26 mouse cellular contexts compared by ENCODE assay signal in the genomic region with DNA sequence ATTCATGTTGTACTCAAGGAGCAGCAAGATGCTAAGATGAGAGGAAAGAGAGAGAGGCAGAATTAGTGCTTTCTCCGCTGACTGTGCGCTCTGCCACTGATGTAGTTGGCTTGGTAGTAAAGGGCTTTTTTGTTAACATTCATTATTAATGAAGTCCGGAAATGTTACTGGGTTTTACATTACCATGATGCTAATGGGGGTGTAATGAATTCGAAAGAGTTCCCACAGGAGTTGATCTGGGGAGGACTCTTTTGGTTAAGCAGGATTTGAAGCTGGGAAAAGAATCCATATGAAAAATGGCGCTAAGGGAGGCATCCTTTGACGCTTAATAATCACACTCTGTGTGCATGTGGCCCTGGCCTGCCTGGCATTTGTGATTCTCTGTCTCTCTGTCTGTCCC. TPM values are rescaled to one million over a fixed set of nuclear protein-coding genes. Genes with fewer than 3 reads are reported as not detected.
A peak's percentile ranks its signal among the peaks of the same experiment; 100 is the strongest.
DNase-seq lines count a peak whose midpoint lies in the region; ATAC-seq lines count a peak whose summit lies in the region.
"Had no signal": no experiment of that assay in that cellular context is flagged by ENCODE, and none has a peak within 500 bp of the region (broad histone marks: within the 10 kb centered on the region; RNA-seq: fewer than 3 reads in every experiment).

No protein-coding gene starts in this region.

- peaks cover 36% of the 10 kb centered on the region for H3K36me3 ChIP-seq in forebrain, embryonic 14.5 days (ENCODE audit: control insufficient read depth, insufficient read depth, low read length)
- H3K36me3 ChIP-seq in forebrain, embryonic 10.5 days (replicated peaks) = peaks cover 87% of the 10 kb centered on the region
- peaks cover 46% of the 10 kb centered on the region for H3K36me3 ChIP-seq in midbrain, embryonic 14.5 days (ENCODE audit: control insufficient read depth, insufficient read depth, low read length)
- peaks cover 88% of the 10 kb centered on the region for H3K36me3 ChIP-seq in midbrain, embryonic 10.5 days
- peaks cover 22% of the 10 kb centered on the region for H3K36me3 ChIP-seq in neural tube, embryonic 14.5 days (ENCODE audit: control insufficient read depth, insufficient read depth, low read length)

- peak; percentile 7 for DNase-seq in forebrain, embryonic 14.5 days (ENCODE audit: low spot score)
- no peak for DNase-seq in forebrain, embryonic 10.5 days (ENCODE audit: extremely low spot score, low spot score)
- DNase-seq in midbrain, embryonic 14.5 days = peak; percentile 68
- DNase-seq in midbrain, embryonic 10.5 days (ENCODE audit: low spot score) = no peak
- no peak for DNase-seq in neural tube, embryonic 10.5 days (ENCODE audit: extremely low spot score, low spot score)
- no peak for DNase-seq in kidney, postnatal 14 days
- DNase-seq: adrenal gland, postnatal 10 days; adrenal gland, postnatal 36 days; B cell, adult 2 months; cerebellum, adult 11 months; cerebellum, adult 2 months; cerebellum, adult 9-11 months; cerebellum, postnatal 25 days; gastrocnemius, postnatal 25 days; heart, adult 18-20 months; heart, postnatal 10 days; heart, postnatal 36 days had no signal

- no peaks in the 10 kb centered on the region for H3K4me1 ChIP-seq in forebrain, embryonic 14.5 days (ENCODE audit: control insufficient read depth, insufficient read depth, low read length)
- no peaks in the 10 kb centered on the region for H3K4me1 ChIP-seq in forebrain, embryonic 10.5 days
- no peaks in the 10 kb centered on the region for H3K4me1 ChIP-seq in midbrain, embryonic 14.5 days (ENCODE audit: control insufficient read depth, insufficient read depth, low read length)
- H3K4me1 ChIP-seq in midbrain, embryonic 10.5 days = no peaks in the 10 kb centered on the region
- no peaks in the 10 kb centered on the region for H3K4me1 ChIP-seq in neural tube, embryonic 14.5 days (ENCODE audit: control insufficient read depth, insufficient read depth, low read length)
- H3K4me1 ChIP-seq: forebrain, embryonic 15.5 days; heart, embryonic 12.5 days; hindbrain, embryonic 10.5 days had no signal

- no peak overlapping the region for H3K4me3 ChIP-seq in forebrain, embryonic 14.5 days (ENCODE audit: low read depth, low read length)
- H3K4me3 ChIP-seq in forebrain, embryonic 10.5 days = no peak overlapping the region
- no peak overlapping the region for H3K4me3 ChIP-seq in midbrain, embryonic 14.5 days (replicated peaks; ENCODE audit: low read depth, low read length)
- no peak overlapping the region for H3K4me3 ChIP-seq in midbrain, embryonic 10.5 days
- H3K4me3 ChIP-seq in neural tube, embryonic 14.5 days (ENCODE audit: low read depth, low read length) = no peak overlapping the region
- H3K4me3 ChIP-seq: forebrain, embryonic 15.5 days; heart, embryonic 12.5 days; heart, embryonic 15.5 days; hindbrain, embryonic 10.5 days; hindbrain, embryonic 13.5 days had no signal

- no peak overlapping the region for H3K9ac ChIP-seq in forebrain, embryonic 14.5 days (ENCODE audit: low read length)
- H3K9ac ChIP-seq in midbrain, embryonic 14.5 days (replicated peaks; ENCODE audit: low read length) = no peak overlapping the region
- no peak overlapping the region for H3K9ac ChIP-seq in neural tube, embryonic 14.5 days (replicated peaks; ENCODE audit: low read depth, low read length)
- H3K9ac ChIP-seq: forebrain, embryonic 15.5 days; heart, embryonic 12.5 days; heart, embryonic 15.5 days; hindbrain, embryonic 13.5 days had no signal

- 81% methylated on average over 6 of the region's 6 CpGs for WGBS in forebrain, embryonic 14.5 days
- 92% methylated on average over 6 of the region's 6 CpGs for WGBS in forebrain, embryonic 10.5 days
- 52% methylated on average over 6 of the region's 6 CpGs for WGBS in midbrain, embryonic 14.5 days
- WGBS in midbrain, embryonic 10.5 days = 93% methylated on average over 6 of the region's 6 CpGs
- whole genome bisulfite sequencing in neural tube, embryonic 14.5 days = 56% methylated on average over 6 of the region's 6 CpGs

- no peaks in the 10 kb centered on the region for H3K27me3 ChIP-seq in forebrain, embryonic 14.5 days (replicated peaks; ENCODE audit: control insufficient read depth, insufficient read depth, low read length)
- H3K27me3 ChIP-seq in forebrain, embryonic 10.5 days (ENCODE audit: poor library complexity, severe bottlenecking) = no peaks in the 10 kb centered on the region
- no peaks in the 10 kb centered on the region for H3K27me3 ChIP-seq in midbrain, embryonic 14.5 days (ENCODE audit: control insufficient read depth, insufficient read depth, low read length)
- H3K27me3 ChIP-seq in midbrain, embryonic 10.5 days (ENCODE audit: low read depth, poor library complexity, severe bottlenecking) = no peaks in the 10 kb centered on the region
- no peaks in the 10 kb centered on the region for H3K27me3 ChIP-seq in neural tube, embryonic 14.5 days (ENCODE audit: control insufficient read depth, insufficient read depth, low read length)
- H3K27me3 ChIP-seq: CH12.LX; forebrain, embryonic 15.5 days; heart, embryonic 12.5 days; heart, embryonic 15.5 days; hindbrain, embryonic 13.5 days; Patski had no signal

- H3K27ac ChIP-seq in forebrain, embryonic 14.5 days (ENCODE audit: low read depth, low read length) = no peak overlapping the region
- no peak overlapping the region for H3K27ac ChIP-seq in forebrain, embryonic 10.5 days
- H3K27ac ChIP-seq in midbrain, embryonic 14.5 days (replicated peaks; ENCODE audit: low read depth, low read length) = no peak overlapping the region; the same call in 1 of the 2 replicates
- no peak overlapping the region for H3K27ac ChIP-seq in midbrain, embryonic 10.5 days (replicated peaks)
- no peak overlapping the region for H3K27ac ChIP-seq in neural tube, embryonic 14.5 days (ENCODE audit: low read depth, low read length)
- H3K27ac ChIP-seq: forebrain, embryonic 15.5 days; heart, embryonic 15.5 days; hindbrain, embryonic 10.5 days had no signal

- no peak overlapping the region for H3K4me2 ChIP-seq in forebrain, embryonic 14.5 days (ENCODE audit: low read length)
- H3K4me2 ChIP-seq in midbrain, embryonic 14.5 days (ENCODE audit: low read length) = no peak overlapping the region
- H3K4me2 ChIP-seq in neural tube, embryonic 14.5 days (ENCODE audit: low read depth, low read length) = no peak overlapping the region
- H3K4me2 ChIP-seq: forebrain, embryonic 15.5 days; heart, embryonic 12.5 days; heart, embryonic 15.5 days; hindbrain, embryonic 13.5 days had no signal

- no peak for ATAC-seq in forebrain, embryonic 14.5 days
- ATAC-seq in midbrain, embryonic 14.5 days (ENCODE audit: low FRiP score, low TSS enrichment) = no peak; the same call in 1 of the 2 replicates
- peak; percentile 24; the same call in 1 of the 2 replicates for ATAC-seq in neural tube, embryonic 14.5 days (ENCODE audit: low read depth)
- ATAC-seq: forebrain, embryonic 15.5 days; Patski had no signal

- H3K9me3 ChIP-seq in forebrain, embryonic 14.5 days (replicated peaks; ENCODE audit: control insufficient read depth, low read length) = no peaks in the 10 kb centered on the region
- H3K9me3 ChIP-seq in forebrain, embryonic 10.5 days = no peaks in the 10 kb centered on the region; the same call in 1 of the 2 replicates
- H3K9me3 ChIP-seq in midbrain, embryonic 14.5 days (ENCODE audit: control insufficient read depth, low read length) = no peaks in the 10 kb centered on the region
- peaks cover 8% of the 10 kb centered on the region for H3K9me3 ChIP-seq in midbrain, embryonic 10.5 days (replicated peaks)
- H3K9me3 ChIP-seq in neural tube, embryonic 14.5 days (ENCODE audit: control insufficient read depth, low read length) = no peaks in the 10 kb centered on the region
- H3K9me3 ChIP-seq: forebrain, embryonic 15.5 days; G1E; heart, embryonic 15.5 days; hindbrain, embryonic 13.5 days had no signal

RNA-seq across cellular contexts. Expression of a gene that starts 32.2 kb away (rescaled TPM):
- 28.9 and 29.5 TPM in 2 replicates for polyA plus RNA-seq in forebrain, embryonic 14.5 days (2014; fragmentation: Nextera tagmentation; extraction: Ambion mirVana)
- 17.3 and 19.3 TPM in 2 replicates for polyA plus RNA-seq in forebrain, embryonic 10.5 days (2016; fragmentation: Nextera tagmentation; extraction: Ambion mirVana)
- polyA plus RNA-seq in midbrain, embryonic 14.5 days (2014; fragmentation: Nextera tagmentation; extraction: Ambion mirVana) = 41.7 and 46.4 TPM in 2 replicates
- 15.4 and 16.6 TPM in 2 replicates for polyA plus RNA-seq in midbrain, embryonic 10.5 days (2016; fragmentation: Nextera tagmentation; extraction: Ambion mirVana)
- polyA plus RNA-seq in neural tube, embryonic 14.5 days (2014; fragmentation: Nextera tagmentation; extraction: Ambion mirVana) = 38.1 and 39.6 TPM in 2 replicates

RNA-seq across cellular contexts. Expression of a gene that starts 48.4 kb away (rescaled TPM):
- polyA plus RNA-seq in forebrain, embryonic 14.5 days (2014; fragmentation: Nextera tagmentation; extraction: Ambion mirVana) = 31.2 and 31.3 TPM in 2 replicates
- 51.5 and 52.7 TPM in 2 replicates for polyA plus RNA-seq in forebrain, embryonic 10.5 days (2016; fragmentation: Nextera tagmentation; extraction: Ambion mirVana)
- 18.7 and 33.1 TPM in 2 replicates for polyA plus RNA-seq in midbrain, embryonic 14.5 days (2014; fragmentation: Nextera tagmentation; extraction: Ambion mirVana)
- 46.6 and 48.9 TPM in 2 replicates for polyA plus RNA-seq in midbrain, embryonic 10.5 days (2016; fragmentation: Nextera tagmentation; extraction: Ambion mirVana)
- polyA plus RNA-seq in neural tube, embryonic 14.5 days (2014; fragmentation: Nextera tagmentation; extraction: Ambion mirVana) = 22.3 and 27.5 TPM in 2 replicates

Comparison
In these comparisons a context has a peak if more than half of its experiments do, and no peak if none do; other contexts are left out.
1. DNase-seq: peak in forebrain, embryonic 14.5 days (single experiment) and midbrain, embryonic 14.5 days (single experiment); none in forebrain, embryonic 10.5 days (single experiment), midbrain, embryonic 10.5 days (single experiment), neural tube, embryonic 10.5 days (single experiment) and kidney, postnatal 14 days (single experiment).